Mouse (Mus musculus): Measurements from ENCODE around the gene Adipor1.

Gene Adipor1

DNA sequence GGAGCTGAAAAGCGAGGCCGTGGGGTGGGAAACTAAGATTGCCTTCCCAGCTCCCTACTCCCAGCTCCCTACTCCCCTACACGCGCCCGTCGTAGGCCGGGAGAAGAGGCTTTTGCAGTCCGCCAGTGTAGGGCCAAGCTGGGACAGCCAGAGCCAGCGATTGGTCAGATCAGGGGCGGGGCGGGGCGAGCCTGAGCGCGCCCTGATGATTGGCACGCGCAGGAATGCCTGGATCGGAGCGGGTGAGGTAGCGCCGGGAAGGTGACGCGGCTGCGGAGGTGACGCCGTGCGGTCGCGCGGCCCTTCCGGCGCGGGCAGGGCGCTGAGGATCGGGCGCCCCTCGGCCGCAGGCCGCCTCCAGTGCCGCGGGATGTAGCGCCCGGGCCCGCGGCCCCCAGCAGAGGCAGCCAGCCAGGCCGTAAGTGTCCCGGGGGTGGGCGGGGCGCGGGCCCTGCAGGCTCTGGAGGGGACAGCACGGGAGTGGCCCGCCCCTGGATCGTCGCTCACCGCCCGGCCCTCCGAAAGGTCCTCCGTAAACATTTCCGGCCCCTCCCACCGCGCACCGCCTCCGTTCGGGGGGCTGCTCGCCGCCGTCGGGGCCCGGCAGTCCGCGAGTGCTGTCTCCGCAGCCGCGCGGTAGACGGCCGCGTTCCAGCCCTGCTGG, at the start of gene Adipor1:
Adipor1 (plus strand) TSS at position 211 of the 664 bp plus-strand sequence.
- peak; percentile 98 for DNase-seq (ENCODE audit: low read depth, low spot score)

DNA sequence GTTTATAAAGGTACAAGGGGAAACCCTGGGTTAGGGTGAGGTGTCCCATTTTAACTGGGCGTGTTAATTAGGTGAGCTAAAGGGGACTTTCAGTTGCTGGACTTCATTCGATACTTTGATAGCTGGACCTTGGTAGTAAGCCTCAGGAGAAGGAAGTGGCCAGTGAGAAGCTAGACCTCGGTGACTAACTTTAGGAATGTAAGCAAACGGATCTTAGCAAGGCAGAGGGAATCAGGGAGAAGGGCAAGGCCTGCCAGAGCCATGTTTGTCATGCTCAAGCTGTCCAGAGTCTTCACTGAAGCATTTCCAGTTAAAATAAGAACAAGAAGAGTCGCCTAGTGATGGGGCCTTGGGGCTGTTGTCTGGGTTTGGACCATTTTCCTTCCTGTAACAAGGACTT, 49.7 kb upstream of the Adipor1 start:
- no peak for DNase-seq (ENCODE audit: low read depth, low spot score)

DNA sequence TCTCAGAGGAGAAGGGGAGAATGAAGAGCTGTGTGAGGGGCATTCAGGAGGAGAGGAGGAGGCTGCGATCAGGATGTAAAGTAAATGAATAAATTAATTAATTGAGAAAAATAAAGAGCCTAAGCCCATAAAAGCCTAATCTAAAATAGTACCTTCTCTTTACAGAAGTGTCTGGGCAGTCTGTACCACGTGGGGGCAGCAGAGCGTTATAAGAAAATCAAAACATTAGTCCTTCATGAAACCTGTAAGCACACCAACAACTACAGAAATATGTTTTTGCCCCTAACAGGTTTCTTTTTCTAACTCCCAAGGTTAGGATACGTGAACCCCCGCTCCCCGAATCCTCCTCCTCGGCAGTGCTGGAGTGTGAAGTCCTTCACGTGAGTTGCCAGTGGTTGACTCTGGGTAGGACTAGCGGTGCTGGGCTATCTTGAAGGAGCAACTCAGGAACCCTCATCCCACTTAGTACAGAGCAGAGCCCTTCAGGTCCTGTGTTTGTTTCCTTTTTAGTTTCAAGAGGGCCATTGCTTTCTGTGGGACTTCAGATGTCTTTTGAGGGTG, 46.3 kb upstream of the Adipor1 start:
- DNase-seq (ENCODE audit: low read depth, low spot score): peak; percentile 76

DNA sequence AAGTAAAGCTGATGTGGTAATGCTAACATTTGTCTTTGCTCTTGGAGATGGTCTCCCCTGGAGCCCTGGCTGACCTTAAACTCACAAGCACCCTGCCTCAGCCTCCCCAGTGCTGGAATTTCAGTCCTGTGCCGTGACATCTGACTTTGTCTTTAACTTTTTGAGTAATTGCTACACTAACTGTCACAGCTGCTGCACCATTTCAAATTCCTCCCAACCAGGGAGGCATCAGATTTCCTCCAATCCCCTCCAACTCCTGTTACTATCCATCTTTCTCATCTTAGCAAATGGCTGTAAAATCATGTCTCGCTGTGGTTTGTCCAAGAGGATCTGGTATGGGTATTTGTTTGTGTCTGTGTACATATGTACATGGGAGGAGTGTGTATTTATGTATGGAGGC, 41.1 kb upstream of the Adipor1 start:
- DNase-seq (ENCODE audit: low read depth, low spot score): no peak

DNA sequence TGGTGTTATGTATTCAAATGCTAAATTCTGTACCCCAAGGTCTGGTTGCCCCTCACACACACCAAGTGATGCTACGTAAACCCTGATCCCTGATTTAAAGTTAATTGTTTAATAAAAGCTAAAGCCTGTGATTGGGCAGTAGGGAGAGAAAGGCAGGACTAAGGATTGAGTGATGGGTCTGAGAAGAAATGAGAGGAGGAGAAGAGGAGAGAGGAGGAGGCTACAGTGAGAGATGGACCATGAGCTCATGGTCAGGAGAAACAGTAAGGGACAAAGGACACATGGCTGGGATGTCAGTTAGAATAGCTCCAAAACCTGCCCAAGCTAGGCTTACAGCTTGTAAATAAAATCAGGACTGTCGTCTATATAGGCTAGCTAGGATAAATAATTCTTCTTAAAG, 34.1 kb upstream of the Adipor1 start:
- no peak for DNase-seq (ENCODE audit: low read depth, low spot score)

GRCm38 (mm10) chr1:134381795-134382625, 33.2 kb upstream of the Adipor1 start:
- peak; percentile 90 for DNase-seq (ENCODE audit: low read depth, low spot score)

- peak; percentile 96 for DNase-seq (ENCODE audit: low read depth, low spot score)
Measured at GRCm38 (mm10) chr1:134384581-134384980, 30.6 kb upstream of the Adipor1 start.

GRCm38 (mm10) chr1:134385176-134385575, 30.0 kb upstream of the Adipor1 start:
- DNase-seq (ENCODE audit: low read depth, low spot score): peak; percentile 81

DNA sequence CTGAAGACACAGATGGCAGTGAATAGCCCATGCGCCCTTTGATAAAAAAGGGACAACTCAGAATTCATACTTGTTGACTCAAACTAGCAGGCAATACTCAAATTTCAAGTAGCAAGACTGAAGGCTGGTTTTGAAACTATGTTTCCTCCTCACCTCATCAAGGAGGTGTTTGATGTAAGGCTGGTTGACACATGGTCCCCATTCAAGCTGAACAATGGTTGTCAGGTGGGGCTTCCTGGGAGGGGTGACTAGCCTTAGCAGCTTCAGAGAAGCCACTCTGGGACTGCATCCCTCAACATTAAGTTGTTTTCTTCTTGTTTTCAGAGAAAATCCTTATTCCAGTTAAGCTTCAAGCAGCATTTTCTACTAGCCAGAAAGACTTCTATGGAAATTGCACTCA, 29.5 kb upstream of the Adipor1 start, which contains the start of gene 4933406M09Rik:
4933406M09Rik (plus strand) TSS at position 275 of the 400 bp plus-strand sequence.
- DNase-seq (ENCODE audit: low read depth, low spot score): peak; percentile 66

- DNase-seq (ENCODE audit: low read depth, low spot score): no peak
Measured at GRCm38 (mm10) chr1:134393827-134394226, 21.4 kb upstream of the Adipor1 start.

GRCm38 (mm10) chr1:134398210-134398609, 17.0 kb upstream of the Adipor1 start:
- no peak for DNase-seq (ENCODE audit: low read depth, low spot score)

DNA sequence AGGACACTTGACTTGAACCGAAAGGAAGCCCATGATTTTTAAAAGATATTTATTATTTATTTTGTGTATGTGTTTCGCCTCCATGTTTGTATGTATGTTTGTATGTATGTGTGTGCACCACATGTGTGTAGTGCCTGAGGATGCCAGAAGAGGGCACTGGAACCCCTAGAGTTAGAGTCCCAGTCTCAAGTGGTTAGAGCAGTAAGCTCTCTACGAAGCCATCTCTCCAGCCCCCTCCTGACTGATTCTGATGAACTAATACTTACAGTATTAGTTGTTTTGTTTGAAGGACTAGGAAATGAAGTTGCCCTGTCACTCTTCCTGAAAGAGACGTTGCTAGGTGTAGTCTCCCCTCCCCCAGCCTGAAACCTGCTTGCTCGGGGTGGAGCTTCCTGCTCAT, 15.4 kb upstream of the Adipor1 start:
- DNase-seq (ENCODE audit: low read depth, low spot score): peak; percentile 95

DNA sequence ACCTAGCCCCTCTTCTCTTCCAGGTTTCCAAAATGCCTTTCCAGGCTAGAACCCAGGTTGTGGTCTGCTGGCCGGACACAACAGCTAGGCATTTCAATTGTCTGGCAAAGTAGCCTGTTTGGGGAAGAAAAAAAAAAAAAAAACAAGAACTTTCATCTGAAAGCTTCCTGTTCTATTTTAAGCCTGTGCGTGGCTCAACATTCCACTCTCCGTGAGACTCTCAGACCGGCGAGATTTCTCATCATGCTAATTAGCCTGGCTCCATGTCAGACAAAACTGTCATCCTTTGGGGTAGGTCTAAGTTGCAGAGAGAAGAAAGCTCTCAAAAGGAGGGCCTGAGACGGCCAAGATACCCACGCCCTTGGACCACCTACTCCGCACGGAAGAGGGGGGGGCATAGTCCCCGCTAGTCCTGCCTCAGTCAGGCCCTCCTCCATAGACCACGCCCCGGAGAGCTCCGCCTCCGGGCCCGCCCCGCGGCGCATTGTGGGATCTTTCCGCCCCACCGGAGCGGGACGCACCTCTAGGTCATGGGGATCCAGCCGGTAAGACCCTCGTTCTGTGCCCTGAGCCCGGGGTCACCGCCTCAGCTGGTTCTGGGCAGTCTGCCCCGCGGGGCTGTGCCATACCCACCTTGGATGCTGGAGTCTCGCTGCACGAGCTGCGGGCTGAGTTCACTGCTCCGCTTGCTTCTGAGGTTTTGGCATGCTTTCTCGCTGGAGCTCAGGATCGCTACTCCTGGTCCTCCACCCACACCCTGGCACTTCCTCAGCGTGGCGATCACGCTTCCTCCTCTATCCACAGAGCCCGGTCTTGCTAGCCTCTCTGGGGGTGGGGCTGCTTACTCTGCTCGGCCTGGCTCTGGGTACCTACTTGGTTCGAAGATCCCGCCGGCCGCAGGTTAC, 9.4 kb upstream of the Adipor1 start, which contains the start of gene Cyb5r1:
Cyb5r1 (plus strand) TSS at position 51 of the 905 bp plus-strand sequence.
- peak; percentile 98 for DNase-seq (ENCODE audit: low read depth, low spot score)

DNA sequence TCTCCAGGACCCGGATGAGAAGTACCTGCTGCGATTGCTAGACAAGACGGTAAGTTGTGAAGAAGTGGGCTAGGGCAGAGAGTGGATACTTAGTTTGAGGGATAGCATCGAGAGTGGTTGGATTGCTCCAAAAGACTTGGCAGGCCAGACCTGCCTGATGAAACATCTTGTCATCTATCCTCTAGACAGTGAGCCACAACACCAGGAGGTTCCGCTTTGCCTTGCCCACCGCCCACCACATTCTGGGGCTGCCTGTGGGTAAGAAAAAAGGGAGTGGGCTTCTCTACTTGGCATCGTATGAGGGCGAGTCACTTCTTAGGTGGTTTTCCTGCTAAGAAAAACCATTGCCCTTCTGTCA, 8.8 kb upstream of the Adipor1 start:
- DNase-seq (ENCODE audit: low read depth, low spot score): no peak

DNA sequence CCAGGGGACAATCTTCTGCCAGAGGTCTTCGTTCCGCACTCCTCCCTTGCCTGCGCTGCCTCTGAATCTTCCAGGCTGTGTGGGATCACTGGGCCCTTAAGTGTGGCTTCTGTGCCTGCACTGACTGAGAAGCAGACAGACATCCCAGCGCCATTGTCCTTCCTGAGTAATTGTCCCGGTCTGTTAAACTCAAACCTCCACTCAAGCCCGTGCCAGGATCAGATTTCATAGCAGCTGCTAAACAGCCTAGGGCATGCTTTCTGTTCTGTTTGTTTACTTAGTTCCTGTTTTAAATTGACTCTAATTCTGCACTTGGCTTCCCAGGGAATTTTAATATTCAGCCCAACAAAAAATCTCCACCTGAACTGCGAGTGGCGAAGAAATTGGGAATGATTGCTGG, 7.1 kb upstream of the Adipor1 start:
- no peak for DNase-seq (ENCODE audit: low read depth, low spot score)

GRCm38 (mm10) chr1:134411706-134412629, 3.2 kb upstream of the Adipor1 start:
- peak; percentile 47 for DNase-seq (ENCODE audit: low read depth, low spot score)

GRCm38 (mm10) chr1:134414038-134414437, 1.1 kb upstream of the Adipor1 start:
- no peak for DNase-seq (ENCODE audit: low read depth, low spot score)

- no peak for DNase-seq (ENCODE audit: low read depth, low spot score)
Measured at GRCm38 (mm10) chr1:134414501-134415167, 544 bp upstream of the Adipor1 start.

DNA sequence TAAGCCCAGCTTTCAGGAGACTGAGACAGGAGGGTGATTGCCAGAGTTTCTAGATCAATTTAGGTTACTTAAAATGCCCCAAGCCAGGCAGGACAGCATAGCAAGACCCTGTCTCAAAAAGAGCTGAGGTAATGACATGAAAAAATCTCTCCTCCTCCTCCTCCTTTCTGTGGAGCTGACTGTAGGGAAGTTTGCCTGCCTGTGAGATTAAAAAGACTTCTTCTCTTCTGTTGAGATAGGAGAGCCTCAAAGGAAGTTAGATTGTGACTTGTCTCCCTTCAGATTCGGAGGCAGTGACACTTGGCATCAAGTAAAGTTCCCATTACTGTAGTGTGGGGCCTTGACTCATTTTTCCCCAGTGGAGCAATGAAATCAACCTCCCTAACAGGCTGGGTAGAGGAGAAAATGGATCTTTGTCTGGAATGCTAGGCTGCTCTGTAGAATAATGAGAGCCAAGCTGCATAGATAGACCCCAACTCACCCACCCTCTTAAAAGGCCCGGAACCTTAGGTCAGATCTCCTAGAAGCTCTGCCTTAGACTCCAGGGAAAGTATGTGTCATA, 3.3 kb downstream of the Adipor1 start:
- DNase-seq (ENCODE audit: low read depth, low spot score): no peak

- peak; percentile 71 for DNase-seq (ENCODE audit: low read depth, low spot score)
Measured at GRCm38 (mm10) chr1:134419176-134419575, 4.0 kb downstream of the Adipor1 start.
